Mouse (Mus musculus) c-Kit-positive CD71-positive TER-119-negative erythroid progenitor cells, embryonic 14.5 days (primary cell): ENCODE results near the gene Dennd5a.
A peak's percentile ranks its signal among the peaks of the same experiment; 100 is the strongest.
"Not testable (repeated sequence)": the region's sequence is repeated elsewhere in the genome, so short reads cannot be mapped to it uniquely, and the experiment has no call there.

Source experiments
- DNase-seq: peaks from one replicate; pipeline ENCODE4 v3.0.0-alpha.2; 2013; ENCODE audit warnings: low read depth

Gene Dennd5a

DNA sequence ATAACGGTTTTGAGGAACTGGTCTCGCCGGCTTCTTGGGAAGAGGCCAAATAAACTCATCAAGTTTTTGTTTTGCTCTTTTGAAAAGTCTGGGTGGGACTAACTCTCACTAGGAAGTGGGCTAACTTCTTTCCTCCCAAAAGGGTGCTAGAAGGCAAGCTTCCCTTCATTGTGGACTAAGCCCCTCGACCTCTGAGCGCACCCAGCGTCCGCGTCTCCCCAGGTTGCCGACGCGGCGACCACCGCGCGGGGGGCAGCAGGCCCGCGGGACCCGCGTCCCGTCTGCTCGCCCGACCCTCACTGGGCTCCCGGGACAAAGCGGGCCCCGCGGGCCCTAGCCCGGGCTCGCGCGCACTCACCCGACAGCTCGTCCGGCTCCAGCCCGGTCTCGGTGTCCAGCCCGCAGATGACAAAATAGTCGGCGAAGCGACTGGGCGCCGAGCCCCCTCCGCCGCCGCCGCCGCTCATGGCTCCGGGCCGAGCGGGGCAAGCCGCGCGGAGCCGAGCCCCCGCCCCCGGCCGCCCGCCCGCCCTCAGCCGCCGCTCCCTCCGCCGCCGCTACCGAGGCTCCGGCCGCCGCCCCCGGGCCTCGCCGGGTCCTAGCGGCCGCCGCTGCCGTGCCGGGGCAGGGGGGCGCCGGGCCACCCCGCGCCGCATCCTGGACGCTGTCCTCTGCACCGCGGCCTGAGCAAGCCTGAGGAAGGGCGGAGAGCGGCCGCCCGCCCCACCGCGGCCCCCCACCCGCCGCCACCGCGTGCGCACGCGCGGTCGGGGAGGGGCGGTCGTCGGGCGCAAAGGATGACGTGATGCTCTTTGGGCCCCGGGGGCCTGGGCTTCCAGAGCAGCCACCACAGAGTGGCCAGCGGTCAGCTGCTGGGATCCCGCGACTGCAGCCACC lies at the start of gene Dennd5a:
Dennd5a (minus strand) TSS at position 755 of the 897 bp plus-strand sequence.
- DNase-seq: peak; percentile 42

DNA sequence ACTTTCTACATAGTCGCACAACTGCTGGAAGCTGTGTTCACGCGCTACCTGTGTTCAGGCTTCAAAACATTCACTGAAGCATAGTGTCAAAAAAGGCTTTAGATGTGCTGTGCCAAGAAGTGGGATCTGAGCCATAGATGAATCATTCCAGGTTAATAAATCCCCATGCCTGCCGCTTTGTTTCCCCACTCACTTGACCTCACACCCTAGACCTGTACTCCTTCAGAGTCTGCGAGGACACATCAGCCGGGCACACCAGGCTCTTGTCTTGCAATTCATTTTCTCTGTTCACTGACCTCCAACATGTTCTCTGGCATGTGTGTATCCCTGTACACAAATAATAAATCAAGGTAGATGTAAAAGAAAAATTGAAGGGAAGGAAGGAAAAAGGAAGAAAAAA lies 48.8 kb upstream of the Dennd5a start:
- DNase-seq: no peak

DNA sequence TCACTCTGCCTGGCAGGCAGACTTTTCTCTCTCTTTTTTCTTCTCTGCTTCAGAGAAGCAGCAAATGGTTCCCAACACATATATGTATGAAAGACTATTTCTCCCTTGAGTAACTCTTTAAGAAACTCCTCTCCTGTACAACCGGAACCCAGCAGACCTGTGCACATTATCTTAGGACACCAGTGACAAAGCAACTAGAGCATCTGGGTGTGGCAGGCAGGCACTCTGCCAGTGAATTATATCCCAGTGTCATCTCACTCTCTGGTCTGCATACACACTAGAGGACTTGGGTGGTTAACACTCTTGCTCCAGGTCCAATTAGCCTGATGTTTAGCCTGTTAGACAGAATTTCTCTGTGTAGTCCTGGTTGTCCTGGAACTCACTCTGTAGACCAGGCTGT lies 48.2 kb upstream of the Dennd5a start:
- DNase-seq: no peak

DNA sequence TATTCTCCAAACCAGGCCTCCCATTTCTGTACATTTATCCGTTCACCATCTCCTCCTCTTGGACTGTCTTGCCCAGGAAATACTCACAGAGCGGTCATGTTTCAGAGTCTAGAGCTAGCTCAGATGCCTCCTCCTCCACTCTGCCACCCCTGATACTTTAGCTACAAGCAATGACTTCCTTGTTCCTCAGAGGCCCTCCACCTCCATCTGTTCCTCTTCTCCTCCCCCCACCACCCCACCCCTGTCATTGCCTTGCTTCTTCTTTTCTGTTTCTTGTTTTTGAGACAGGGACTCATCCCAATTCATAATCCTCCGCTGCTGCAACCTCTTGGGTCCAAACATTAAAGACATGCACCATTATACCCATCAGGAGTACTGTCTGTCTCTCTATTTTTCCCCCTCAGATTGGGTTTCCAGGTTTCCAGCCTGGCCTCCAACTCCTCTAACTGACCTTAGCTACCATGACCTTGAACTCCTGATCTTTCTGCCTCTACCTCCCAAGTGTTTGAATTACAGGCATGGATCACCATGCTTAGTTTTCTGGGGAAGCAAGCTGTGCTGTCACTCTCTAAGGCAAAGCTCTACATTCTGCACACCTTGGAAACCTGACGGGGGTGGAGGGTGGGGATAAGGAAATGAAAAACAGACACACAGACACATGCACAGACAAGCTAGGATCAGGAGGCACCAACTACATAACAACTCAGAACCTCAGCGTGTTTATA lies 46.4 kb upstream of the Dennd5a start:
- DNase-seq: no peak

DNA sequence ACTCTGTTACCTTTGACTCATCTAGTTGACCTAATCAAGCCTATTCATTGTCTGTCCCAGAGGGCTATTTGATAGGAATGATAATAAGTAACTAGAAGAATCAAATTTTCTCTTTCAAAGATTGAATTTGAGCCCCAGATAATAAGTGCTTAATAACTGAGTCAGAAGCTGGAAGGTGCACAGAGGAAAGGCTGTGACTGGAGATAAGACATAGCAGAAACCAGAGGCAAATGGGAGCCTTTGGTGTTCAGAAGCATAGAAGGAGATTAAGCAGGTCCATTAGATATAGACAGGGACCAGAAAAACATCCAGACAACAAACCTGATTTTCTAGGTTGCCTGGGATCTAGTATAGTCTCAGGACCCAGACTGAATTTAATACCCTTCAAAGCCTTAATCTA lies 45.7 kb upstream of the Dennd5a start:
- DNase-seq: no peak

GRCm38 (mm10) chr7:110002968-110003367 lies 42.7 kb upstream of the Dennd5a start:
- no peak for DNase-seq

DNA sequence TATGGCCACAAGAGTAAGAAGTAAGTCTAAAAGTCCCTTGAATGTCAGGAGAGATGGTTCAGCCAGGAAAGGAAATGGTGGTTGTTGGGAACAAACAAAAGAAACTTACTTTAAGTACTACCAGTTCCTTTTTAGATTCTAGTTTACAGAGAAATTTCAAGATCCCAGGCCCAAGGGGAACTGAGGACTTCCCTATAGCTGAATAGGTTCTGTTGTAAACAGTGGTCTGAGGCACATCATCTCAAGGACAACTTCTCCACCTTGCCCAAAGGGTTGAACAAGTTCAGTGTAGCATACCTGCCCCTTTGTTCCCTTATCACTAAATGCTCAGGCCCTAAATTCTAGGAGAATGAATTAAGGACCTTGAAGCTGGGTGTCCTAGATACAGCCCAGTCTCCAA lies 41.8 kb upstream of the Dennd5a start:
- no peak for DNase-seq

DNA sequence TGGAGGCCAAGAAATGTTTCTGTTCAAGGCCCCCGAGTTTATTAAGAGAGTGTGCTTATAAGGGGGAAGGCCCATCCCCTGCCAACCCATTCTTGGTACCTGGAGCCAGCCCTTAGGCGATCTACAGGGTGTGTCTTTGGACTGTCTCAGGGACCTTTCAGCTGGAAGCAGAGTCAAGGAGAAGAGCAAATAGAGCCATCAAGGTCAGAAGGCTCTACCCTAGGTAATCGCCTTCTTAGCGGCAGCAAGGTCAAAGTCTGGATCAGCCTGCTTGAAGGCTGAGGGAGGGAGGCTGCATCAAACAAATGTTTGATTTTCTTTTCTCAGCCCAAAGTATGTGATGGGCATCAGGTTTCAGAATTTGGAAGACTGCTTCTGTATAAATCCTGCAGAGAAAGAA lies 38.1 kb upstream of the Dennd5a start:
- DNase-seq: no peak

GRCm38 (mm10) chr7:109993157-109993959 lies 33.1 kb upstream of the Dennd5a start:
- no peak for DNase-seq

DNA sequence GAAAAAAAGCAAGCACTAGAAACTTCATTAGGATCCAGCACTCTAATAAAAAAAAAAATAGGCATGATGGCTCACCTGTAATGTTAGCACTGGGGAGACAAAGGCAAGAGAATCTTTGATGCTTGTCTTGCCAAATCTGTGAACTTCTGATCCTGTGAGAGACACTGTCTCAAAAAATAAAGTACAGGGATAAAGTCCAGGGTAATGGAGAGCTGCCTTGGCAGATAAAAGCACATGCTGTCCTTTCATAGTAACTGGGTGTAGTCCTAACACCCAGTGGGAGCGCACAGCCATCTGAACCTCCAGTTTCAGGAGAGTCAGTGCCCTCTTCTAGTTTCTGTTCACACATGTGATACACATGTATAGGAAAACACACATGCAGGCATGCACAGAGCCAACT lies 31.0 kb upstream of the Dennd5a start:
- DNase-seq: no peak

- DNase-seq: not testable (repeated sequence)
These were observed 26.5 kb upstream of the Dennd5a start, which contains the start of gene Tmem41b for GRCm38 (mm10) chr7:109986775-109987174. Gene Tmem41b (minus strand): TSS chr7:109986929.

DNA sequence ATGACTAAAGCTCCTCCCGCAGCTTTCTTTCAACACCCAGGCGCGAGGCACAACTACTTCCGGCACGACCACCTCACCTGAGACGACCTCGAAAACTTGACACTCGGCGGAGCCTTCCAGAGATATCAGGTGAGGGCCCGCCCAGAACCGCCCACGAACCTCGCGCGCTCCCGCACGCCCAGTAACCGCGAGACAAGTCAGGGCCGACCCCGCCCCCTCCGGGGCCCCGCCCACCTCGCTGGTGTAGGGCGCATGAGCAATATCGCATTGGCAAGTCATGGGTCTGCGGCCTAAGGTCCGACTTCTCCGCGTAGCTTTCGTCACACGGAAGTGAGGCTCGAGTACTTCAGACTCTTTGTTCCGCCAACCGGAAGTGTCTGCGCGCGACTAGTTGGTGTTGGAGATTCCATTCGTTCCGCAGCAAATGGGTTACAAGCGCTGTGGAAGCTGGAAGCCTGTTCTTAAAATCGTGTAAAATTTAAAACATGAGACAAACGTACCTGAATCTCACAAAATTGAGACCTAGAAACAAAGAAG lies 25.9 kb upstream of the Dennd5a start:
- peak; percentile 98 for DNase-seq

GRCm38 (mm10) chr7:109985661-109986132 lies 25.4 kb upstream of the Dennd5a start:
- DNase-seq: peak; percentile 34

GRCm38 (mm10) chr7:109984608-109985007 lies 24.3 kb upstream of the Dennd5a start:
- DNase-seq: not testable (repeated sequence)

- not testable (repeated sequence) for DNase-seq
These were observed 16.9 kb upstream of the Dennd5a start for GRCm38 (mm10) chr7:109977131-109977530.

GRCm38 (mm10) chr7:109975966-109976715 lies 15.9 kb upstream of the Dennd5a start:
- no peak for DNase-seq

GRCm38 (mm10) chr7:109969542-109969941 lies 9.3 kb upstream of the Dennd5a start:
- no peak for DNase-seq

DNA sequence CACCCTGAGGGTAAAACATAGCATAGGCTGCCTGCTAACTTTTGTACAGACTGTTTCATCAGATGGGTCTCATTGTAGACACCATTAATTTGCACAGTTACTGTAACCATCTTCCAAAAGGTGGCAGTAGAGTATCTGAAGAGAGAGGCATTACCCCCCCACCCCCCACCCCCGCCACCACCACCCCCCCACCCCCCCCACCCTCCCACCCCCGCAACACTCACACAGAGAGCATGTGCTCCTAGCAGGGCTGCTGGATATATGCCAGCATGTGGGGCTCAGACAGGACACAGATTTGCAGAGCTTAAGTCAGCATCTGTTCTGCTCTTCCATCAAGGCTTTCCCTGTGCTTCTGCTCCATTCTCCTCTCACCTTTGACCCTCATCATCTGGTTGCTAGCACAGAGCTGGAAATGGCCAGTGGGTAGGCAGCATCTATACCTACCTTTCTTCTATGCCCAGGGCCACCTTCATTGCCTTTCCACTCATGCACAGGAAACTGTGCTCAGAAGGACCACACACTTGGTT lies 8.7 kb upstream of the Dennd5a start:
- DNase-seq: no peak

DNA sequence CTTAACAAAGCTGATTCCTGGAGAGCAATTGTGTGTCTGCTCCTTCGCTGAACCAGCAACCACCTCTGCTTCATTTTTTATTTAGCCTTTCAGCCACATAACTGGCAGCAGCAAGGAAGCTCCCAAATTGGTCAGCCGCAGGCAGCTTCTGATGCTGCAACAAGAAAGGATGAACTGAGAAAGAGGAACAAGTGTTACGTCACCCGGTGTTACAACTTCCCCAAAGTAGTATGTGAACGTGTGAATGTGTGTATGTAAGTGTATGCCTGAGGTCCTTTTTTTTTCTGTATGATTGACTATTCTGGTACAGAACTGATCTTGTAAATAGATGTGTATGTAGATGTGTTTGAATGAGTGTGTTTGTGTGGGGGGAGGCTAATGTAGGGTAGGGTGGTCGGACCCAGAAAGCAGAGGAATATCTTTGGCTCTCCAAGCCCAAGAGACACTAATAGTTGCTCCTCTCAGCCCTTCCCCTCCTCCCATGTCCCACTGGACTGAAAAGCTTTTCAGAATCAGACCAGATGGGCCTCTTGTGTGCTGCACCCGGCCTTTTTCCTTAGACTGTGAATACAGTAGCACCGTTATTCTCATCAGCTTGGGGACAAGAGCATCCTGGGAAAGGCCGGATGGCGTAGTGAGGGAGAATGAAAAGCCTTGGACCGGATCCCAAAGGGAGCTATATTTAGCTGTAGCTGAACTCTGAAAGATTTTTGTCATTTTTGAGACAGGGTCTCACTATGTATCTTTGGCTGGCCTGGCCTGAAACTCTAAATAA lies 7.7 kb upstream of the Dennd5a start:
- DNase-seq: no peak

DNA sequence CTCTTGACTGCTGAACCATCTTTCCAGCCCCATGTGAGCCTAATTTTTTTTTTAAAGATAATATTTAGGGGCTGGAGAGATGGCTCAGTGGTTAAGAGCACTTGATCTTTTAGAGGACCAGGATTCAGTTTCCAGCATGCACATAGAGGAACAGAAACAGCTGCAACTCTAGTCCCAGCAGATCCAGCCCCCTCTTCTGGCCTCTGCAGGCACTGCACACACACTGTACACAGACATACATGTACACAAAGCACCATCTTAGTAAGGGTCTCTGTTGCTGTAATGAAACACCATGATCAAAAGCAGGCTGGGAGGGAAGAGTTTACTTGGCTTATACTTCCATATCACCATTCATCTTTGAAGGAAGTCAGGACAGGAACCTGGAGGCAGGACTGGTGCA lies 5.4 kb upstream of the Dennd5a start:
- DNase-seq: no peak
